Mouse (Mus musculus): ENCODE data around the gene Gpr179.

Gpr179 gene

DNA sequence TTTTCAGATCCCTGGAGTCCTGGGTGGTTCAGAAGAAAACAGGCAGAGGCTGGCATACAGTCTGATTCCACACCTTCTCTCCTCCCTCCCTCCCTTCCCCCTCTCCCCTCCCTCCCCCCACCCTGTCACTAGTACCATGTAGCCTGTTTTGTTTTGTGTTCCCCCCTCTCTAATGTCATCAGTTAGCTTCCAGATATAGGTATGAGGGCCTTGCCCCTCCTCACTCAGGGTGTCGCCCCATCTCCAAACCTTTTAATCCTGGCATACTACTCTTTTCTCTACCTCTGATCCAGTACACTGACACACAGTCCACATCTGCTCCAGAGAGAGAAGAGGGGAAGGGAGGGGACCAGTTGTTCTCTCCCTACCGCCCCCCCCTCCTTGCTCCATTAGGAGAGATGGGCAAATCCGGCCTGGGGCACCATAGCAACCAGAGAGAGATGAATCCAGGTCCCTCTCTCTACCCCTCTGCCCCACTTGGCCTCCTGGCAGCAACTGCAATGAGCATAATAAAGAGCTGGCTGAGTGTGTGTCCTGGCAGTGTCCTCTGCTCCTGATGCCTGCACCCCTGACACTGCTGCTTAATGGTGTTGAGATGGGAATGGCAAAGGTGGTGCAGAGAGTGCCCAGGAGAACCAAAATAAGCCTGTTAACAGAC lies at the start of gene Gpr179:
Gene Gpr179, minus strand, starts transcription at position 51 of the 658 bp plus-strand sequence.
- no peak for DNase-seq

DNA sequence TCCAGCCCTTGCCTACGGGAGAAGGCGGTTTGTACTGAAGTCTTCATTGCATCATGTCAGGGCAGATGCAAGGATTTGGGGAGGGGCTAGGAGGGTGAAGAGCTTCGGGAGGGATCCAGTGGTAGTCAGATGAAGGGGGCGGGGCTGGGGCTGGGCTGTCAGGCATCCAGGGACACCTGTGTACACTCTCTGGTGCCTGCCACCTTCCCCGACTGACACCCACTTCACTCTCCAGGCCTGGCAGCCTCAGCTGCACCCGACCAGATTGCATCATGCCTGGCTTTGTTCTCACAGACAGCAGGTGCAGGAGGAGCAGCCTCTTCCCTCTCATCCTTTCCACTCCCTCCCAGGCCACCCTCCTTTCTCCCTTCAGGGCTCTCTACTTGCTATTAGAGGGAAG lies 49.2 kb upstream of the Gpr179 start:
- DNase-seq = no peak

DNA sequence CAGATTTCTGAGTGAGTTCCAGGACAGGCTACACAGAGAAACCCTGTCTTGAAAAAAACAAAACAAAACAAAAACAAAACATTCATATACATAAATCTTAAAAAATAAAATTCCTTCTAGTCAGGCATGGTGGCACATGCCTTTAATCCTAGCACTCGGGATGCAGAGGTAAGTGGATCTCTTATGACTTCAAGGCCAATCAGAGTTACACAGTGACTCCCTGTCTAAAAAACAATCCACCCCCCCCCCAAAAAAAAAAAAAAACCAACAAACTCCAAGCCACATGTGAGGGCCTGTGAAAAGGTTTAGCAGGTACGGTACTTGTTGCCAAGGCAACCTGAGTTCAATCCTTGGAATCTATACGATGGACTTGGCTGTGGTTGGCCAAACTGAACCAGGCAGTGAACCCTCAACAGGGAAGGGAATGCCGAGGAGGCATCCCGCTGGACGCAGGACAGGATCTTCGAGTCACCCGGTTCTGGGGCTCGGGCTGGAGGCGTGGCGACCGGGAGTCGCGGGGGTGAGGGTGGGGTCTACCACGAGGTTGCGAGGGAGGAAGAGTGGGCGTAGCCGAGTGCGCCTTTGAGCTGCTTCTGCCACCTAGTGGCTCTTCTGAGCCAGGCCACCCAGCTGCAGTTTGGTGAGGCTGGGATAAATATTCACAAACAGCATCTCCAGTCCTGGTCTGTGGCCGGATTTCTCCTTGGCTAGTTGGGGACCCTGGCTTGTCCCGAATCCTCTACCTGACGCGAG lies 48.3 kb upstream of the Gpr179 start:
- DNase-seq = peak; percentile 81 to 82

DNA sequence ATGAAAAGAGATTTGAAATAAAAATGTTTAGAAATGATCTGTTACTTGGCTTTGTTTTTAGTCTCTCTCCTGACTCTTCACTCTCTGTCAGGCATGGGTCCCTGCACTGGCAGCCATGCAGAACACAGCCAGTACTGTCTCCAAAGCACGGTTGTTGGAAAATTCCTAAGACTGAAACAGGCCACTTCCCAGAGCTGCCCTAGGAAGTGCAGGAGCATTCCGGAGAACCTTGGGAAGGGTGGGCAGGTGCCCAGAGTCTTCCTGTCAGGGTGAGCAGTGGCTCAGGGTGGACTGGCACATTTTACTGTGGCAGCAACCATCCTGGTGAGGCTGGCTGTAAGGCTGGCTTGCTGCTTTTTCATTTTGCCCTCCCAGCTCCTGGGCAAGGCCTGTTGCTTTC lies 46.6 kb upstream of the Gpr179 start:
- DNase-seq = no peak

DNA sequence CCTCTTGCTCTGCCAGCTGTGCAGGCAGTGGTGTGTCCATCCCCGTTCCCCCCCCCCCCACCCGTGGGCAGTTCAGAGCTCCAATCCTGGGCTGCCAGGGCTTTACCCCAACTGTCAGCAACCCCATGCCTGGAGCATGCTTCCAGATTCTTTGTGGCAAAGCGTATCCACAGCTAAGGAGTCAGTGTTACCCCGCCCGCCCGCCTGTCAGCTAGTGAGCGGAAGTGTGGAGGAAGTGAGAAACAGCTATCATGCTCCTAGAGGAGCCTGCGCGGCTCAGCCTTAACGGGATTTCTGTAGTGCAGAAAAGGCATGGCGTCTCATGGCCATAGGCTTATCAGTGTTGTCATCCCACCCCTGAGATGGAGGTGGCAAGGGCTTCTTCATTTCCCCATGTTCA lies 42.3 kb upstream of the Gpr179 start:
- DNase-seq = peak; percentile 30 to 34

DNA sequence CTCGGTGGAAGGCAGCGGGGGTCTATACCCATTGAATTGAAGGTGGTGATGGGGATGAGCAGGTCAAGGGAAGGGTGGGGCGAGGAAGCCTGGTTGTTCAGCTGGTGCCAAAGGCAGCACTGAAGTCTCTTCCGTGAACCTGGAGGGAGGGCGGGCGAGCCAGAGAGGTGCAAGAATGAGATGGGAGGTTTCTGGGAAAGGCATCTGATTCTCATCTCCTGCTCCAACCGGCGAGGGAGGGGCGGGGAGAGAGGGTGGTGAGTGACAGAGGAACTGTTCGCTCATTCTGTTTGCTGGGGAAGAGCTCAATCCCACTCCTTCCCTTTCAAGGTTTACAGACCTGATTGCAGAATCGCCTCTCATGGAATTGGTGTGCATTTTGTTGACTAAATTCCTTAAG lies 41.8 kb upstream of the Gpr179 start:
- no peak for DNase-seq

DNA sequence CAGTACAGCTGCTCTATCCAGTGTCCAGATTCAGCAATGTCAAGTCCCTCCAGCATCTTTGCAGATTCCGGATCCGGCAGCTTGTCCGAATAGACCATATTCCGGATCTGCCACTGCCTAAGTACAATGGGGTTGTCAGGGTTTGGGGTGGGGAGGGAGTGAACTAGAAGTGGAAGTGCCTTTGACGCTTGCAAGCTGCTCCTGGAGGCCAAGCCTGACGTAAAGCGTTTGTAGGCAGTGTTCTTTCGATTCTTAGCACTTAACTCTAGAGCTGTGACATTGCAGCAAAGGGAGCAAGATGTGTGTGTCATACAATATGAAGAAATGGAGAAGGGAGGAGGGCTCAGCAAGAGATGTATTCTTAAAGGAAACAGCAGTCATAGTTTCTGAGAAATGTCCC lies 37.2 kb upstream of the Gpr179 start:
- no peak for DNase-seq

DNA sequence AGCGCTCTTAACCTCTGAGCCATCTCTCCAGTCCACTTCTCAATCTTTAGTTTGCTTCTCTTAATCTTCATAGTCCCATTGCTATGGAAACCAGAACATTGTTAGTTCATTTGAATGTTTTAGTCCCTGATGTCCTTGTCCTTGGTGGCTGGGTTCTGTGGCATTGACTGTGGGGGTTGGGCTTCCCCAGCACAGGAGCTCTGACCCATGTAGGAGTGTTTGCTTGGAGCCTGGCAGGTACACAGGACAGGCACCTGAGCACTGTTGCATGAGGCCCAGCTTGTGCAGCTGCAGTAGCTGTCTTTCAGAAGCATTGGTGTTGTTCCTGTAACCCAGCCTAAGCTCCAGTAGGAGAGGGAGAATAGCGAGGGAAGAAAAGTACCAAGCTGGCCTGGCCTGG lies 35.9 kb upstream of the Gpr179 start:
- no peak for DNase-seq

DNA sequence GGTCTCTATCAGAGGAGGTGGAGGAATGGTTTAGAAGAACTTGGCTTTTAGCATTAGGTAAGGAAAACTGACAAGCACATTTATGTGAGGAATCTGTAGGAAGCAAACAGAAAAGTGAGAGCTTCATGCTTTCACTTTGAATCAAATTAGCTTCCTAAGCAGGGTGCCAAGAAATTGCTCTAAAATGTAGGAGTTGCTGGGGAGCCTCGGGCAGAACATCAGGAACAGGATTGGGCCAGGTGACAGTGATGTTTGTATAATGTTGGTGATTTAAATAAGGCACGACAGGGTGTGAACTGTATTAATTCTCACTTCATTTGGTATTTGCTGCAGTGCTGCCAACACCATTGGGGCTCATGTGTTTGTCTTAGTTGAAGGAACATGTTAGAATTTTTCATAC lies 31.9 kb upstream of the Gpr179 start:
- DNase-seq = no peak

DNA sequence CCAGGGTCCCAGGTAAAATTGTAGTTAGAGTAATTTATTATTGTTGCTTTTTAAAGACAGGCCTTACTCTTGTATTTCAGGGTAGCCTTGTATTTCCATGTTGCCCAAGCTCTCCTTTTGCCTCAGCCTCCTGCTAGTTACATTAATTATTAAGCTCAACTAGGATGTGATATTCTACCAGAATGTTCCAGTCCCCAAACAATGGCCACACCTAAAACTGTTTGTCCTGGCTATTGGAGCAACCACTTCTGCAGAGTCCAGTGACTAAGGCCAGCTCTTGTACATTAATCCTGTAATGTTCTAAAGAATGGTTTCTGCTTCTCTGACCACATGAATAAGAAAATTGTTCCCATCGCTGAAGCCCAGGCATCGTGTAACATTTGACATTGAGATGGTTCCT lies 31.1 kb upstream of the Gpr179 start:
- DNase-seq = no peak

DNA sequence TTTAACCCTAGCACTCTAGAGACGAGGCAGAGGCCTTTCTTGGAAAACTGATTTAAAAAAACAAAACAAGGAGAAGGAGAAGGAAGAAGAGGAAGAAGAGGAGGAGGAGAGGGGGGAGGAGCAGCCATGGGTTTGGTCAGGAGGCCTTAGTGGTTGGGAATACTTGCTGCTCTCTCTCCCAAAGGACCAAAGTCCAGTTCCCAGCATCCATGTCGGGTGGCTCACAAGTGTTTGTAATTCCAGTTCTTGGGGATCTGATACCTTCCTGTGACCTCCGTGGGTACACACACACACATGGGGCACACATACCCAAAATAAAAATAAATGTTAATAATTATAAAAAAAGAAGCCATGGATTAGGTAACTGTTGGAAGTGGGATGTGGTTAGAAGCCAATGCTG lies 28.2 kb upstream of the Gpr179 start:
- no peak for DNase-seq

DNA sequence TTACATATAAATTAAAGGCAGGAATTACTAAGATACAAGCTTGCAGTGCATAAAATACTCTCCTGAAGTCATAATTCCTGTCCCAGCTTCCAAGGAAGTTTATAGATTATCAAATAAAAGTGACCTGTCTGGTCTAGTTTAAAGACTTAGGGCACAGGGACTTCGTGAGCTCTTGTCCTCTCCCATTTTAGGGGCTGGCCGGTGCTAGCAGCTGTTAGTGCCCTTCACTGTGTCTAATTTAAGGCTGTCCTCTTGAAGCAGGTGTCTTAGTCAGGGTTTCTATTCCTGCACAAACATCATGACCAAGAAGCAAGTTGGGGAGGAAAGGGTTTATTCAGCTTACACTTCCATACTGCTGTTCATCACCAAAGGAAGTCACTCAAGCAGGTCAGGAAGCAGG lies 21.5 kb upstream of the Gpr179 start:
- DNase-seq = no peak

DNA sequence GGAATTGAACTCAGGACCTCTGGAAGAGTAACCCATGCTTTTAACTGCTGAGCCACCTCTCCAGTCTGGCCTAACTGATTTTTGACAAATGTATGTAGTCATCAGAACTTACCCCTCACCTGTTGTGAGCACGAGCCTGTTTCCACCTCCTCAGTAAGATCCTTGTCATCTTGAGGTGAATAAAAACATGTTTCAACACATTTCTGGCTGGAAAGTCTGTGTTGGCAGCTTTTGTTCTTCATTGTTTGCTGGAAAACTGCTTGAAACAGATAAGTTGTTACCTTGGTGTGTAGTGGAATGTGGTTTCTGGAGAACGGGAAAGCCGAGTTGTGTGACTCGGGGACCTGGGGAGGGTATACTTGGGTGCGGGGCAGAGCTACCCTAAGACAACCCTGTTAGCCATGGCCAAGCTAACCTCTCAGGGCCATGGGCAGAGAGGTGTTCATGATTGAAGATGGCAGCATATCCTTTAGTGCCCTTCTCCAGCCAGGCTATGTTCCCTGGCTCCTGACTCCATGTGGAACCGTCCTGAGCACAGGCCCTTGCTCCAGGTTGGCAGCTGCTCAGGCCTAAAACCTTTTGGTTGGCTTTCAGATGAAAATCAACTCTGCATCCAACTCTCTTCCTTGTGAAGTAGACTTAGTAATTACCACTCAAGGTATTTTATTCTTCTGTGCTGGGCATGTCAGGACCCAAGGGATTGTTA lies 20.4 kb upstream of the Gpr179 start:
- no peak for DNase-seq

DNA sequence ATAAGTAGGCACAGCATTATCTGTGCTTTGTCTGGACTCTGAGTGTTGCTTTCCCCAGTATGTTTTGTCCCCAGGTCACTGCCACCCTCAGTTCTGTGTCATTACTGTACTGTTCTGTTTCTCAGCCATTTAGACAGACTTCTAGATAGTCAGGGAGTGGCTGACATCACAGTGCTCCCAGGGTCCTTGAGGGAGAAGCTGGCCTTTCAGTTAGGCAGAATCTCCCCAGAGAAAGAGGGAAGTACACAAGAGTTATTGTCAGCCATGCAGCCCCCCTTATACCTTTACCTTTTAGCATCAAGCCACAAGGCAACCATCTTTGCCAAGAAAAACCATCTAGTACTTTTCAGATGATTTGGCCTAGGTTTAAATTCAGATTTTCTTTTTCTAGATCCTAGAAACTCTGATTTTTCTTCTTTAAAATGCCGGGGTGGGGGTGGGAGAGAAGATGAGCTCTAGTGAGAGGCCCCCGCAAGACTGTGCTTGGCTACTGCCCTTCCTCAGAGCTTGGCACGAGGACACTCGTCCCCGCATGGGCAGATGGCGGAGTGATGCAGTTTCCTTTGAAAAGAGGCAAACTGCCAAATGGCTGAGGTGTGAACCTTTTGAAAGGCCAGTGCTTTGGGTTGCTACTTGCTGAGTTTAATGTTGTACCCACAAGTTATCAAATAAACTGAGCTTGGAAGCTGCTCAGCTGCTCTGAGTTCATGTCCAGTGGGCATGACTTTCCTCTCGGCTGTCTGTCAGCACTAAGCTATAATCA lies 18.6 kb upstream of the Gpr179 start:
- DNase-seq = no peak

DNA sequence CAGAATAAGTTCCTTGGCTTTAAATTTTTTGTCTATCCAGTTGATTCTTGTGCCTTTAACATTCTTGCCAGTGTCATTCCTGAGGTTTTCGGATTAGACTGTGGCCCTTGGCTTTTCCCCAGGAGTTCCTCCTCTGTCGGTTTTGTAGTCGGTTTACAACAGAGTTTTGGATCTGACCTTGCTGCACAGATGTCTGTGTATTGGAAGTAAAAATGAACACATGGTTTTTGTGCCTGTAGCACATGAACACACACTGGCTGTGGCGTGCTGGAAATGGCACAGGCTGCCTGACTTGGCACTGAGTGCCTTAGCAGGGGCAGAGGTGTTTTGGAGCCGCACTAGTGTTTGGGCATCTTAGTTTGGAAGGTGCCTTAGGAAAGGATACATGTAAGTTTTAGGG lies 16.6 kb upstream of the Gpr179 start:
- no peak for DNase-seq

DNA sequence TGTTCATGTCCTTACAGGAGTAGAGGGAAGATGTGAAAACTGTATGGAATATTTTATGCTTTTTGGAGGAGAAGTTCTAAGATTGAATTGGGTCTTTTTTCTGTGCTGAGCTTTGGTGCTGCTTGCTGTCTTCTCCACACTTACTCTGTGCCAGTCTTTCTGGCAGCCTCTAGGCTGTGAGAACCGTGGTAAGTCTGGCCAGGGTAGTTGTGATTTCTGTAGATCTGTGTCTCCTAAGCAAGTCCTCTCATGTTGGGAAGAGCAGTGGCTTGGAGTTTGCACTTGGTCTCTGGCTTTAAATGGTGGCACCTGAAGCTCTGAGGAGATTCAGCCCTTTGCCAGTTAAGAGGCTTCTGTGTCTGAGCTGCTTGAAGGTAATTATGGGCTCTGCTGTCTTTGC lies 13.7 kb upstream of the Gpr179 start:
- no peak for DNase-seq

DNA sequence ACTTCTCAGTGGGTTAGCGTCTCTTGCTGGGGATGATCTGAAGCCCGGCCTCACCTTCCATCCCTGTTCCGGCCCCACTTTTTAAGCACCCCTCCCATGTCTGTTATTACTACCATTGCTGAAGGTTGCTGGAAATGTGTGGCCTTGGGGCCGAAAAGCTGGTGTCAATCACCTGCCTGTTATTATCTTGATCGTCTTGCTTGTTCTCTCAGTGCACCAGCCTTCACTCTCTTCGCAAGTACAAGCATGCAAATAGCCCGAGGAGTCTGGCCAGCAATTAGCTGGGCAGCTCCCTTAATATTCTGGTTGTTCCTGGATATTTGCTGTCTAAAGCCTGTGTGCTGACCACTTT lies 11.7 kb upstream of the Gpr179 start:
- no peak for DNase-seq

DNA sequence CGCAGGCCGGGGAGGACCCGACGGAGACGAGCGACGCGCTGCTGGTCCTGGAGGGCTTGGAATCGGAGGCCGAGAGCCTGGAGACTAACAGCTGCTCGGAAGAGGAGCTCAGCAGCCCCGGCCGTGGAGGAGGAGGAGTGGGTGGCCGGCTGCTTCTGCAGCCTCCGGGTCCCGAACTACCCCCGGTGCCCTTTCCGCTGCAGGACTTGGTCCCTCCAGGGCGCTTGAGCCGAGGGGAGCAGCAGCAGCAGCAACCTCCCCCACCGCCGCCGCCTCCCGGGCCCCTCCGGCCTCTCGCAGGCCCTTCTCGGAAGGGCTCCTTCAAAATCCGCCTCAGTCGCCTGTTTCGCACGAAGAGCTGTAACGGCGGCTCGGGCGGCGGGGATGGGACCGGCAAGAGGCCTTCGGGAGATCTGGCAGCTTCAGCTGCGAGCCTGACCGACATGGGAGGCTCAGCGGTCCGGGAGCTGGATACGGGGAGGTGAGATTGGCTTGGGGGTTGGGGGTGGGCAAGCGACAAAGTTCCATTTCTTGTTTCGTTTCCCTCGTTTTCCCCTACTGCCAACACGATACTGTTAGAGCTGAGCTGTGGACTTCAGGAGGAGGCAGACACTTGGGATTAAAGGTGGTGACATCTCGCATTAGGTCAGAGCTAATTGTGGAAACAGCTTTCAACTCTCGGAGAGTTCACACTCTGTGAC lies 11.2 kb upstream of the Gpr179 start:
- DNase-seq = peak; percentile 43 to 44

DNA sequence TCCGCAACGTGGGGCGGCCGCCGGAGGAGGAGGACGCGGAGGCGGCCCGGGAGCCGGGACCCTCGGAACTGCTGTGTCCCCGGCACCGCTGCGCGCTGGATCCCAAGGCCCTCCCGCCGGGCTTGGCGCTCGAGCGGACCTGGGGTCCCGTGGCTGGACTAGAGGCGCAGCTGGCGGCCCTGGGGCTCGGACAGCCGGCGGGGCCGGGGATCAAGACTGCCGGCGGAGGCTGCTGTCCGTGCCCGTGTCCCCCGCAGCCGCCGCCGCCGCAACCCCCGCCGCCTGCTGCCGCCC lies 10.7 kb upstream of the Gpr179 start:
- no peak for DNase-seq

DNA sequence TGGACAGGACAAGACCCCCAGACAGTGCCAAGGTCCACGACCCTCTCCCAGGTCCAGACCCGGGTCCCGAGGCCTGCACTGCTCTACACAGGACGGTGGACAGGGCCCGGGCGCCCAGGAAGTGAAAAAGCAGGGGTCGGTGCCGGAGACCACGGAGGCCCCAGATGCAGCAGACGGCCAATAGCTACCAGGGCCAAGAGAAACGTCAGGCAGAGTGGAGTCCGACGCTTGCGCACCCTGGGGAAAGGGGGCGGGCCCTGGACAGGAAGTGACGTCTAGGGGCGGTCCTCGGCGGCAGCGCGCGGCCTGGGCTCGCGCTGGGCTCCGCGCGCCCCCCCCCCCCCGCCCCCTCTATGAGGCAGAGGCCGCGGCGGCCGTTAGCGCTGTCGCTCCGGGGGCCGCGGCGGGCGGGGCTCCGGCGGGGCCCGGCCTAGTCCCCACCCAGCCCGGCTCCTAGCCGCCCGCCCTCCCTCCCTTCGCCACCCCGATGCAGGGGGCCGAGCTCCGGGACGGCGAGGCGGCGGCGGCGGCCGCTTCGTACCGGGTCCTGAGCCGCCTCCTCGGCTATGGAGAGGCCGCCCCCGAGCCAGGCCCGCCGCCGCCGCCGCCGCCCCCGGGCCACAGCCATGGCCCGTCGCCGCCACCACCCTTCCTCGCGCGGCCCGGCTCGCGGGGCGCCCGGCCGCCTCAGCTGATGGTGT lies 10.2 kb upstream of the Gpr179 start, which contains the start of gene Socs7:
Gene Socs7, plus strand, starts transcription at position 604 of the 701 bp plus-strand sequence.
- DNase-seq = peak; percentile 96

DNA sequence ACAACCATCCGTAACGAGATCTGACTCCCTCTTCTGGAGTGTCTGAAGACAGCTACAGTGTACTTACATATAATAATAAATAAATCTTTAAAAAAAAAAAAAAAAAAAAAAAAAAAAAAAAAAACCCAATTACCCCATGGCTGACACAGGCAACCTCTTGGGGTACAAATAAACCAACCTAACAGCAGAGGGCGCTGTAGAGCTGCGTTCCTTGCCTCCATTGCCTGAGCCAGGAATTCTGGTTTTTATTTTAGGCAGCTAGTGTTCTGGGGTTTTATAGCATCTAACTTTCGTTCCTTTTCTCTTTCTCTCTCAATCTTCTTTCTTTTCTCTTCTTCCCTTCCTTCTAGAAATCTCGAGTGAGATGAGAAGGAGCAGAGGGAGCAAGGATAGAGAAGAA lies 5.8 kb upstream of the Gpr179 start:
- peak; percentile 83 for DNase-seq

DNA sequence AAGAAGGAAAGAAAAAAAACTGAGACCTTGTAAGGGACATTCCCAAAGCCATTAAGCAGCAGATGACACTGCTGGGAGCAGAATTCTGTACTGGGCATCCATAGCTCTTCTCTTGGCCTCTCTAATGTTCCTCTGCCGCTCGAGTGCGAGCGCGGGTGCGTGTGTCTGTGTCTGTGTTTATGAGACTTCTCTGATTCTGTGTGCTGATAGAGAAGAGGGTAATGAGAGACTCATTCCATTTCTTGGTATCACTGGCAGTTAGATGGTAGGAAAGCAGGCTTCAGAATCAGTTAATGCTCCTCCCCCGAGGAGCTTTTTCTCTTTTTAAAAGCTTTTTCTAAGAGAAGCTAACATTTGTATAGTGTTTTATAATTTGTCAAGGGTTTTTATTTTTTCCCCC lies 3.4 kb upstream of the Gpr179 start:
- no peak for DNase-seq

All from B cell, adult 2 months (primary cell).